Mouse (Mus musculus) testis, adult 2 months (tissue): ENCODE data around the gene Grm3.

ENCODE experiments used
- CTCF ChIP-seq: fragments of 200-500 bp; IDR thresholded peaks from 2 replicates; pipeline ENCODE4 v1.5.1; 2012; ENCODE audit warnings: low read depth, mild to moderate bottlenecking, inconsistent platforms, low read length, moderate library complexity; ENCODE audit not compliant: control insufficient read depth, insufficient read depth, insufficient replicate concordance
- POLR2A ChIP-seq: fragments of 200-500 bp; IDR thresholded peaks from 2 replicates; pipeline ENCODE4 v1.6.1; 2012; ENCODE audit warnings: low read depth, mild to moderate bottlenecking, inconsistent platforms, low read length, moderate library complexity; ENCODE audit not compliant: control insufficient read depth

GRCm38 (mm10) chr5:9663416-9663815, 61.6 kb downstream of the Grm3 start:
- TF ChIP-seq CTCF (no peak), POLR2A (no peak)
